Mouse (Mus musculus): Measurements from ENCODE around the gene Ercc5. TPM values are rescaled to one million over a fixed set of nuclear protein-coding genes. Genes with fewer than 3 reads are reported as not detected.

The Ercc5 gene
- polyA plus RNA-seq, 1 experiment from 2014 or later = 18.5 TPM

DNA sequence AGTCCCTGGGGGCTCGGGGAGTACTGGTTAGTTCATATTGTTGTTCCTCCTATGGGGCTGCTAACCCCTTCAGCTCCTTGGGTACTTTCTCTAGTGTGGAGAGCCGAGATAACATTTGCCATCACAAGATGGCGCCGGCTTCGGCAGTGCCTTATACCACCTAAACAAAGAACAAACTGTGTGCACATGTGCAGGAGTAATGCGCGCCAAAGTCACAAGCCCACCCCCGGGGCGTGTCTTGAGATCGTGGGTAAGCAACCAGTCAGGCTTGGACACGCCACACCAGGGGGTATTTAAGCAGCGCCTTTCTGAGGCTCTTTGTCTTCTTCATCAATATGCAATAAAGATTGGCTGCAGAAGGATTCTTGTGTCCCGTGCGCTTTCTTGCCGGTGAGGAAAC is 55.3 kb downstream of the Ercc5 start:
- no peak for ATAC-seq (replicated peaks; ENCODE audit: low FRiP score, low TSS enrichment, low read depth)
- Histone ChIP-seq H3K4me2 (ENCODE audit: low read length) (no peak overlapping the region), H3K9me3 (ENCODE audit: control insufficient read depth, low read length) (no peaks in the 10 kb centered on the region), H3K9ac (ENCODE audit: low read length) (no peak overlapping the region), H3K4me1 (replicated peaks; ENCODE audit: control insufficient read depth, insufficient read depth, low read length) (no peaks in the 10 kb centered on the region), H3K36me3 (ENCODE audit: control insufficient read depth, insufficient read depth, low read length) (no peaks in the 10 kb centered on the region), H3K4me3 (ENCODE audit: low read depth, low read length) (no peak overlapping the region), H3K27me3 (replicated peaks; ENCODE audit: control insufficient read depth, insufficient read depth, low read length) (0 out of 2 replicates have a peak, but pooled peaks cover 3% of the 10 kb centered on the region), H3K27ac (ENCODE audit: low read depth) (no peak overlapping the region)
- no peak for DNase-seq (ENCODE audit: low spot score)
- 93% methylated on average over 15 of the region's 15 CpGs for WGBS

DNA sequence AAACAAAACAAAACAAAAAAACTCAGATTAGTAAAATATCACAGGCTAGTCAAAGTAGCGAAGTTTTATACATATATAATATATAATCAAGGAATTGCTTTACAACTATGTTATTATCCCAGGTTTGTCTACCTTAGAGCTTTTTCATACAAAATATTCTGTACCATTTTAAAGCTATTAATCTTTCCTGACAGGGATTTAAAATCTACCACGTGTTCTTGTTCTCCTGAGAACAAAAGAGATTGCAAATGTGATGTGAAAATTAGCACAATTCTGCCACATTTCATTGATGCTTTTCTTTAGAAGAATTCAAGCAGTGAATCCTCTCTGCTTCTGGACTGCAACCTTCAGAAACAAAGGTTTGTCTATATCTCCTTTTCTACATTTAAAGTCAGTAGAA is 66.9 kb downstream of the Ercc5 start:
- H3K36me3 ChIP-seq (ENCODE audit: control insufficient read depth, insufficient read depth, low read length) = no peaks in the 10 kb centered on the region
- no peak overlapping the region for H3K27ac ChIP-seq (ENCODE audit: low read depth)
- no peaks in the 10 kb centered on the region for H3K9me3 ChIP-seq (ENCODE audit: control insufficient read depth, low read length)
- no peak overlapping the region for H3K9ac ChIP-seq (ENCODE audit: low read length)
- DNase-seq (ENCODE audit: low spot score) (no peak), ATAC-seq (replicated peaks; ENCODE audit: low FRiP score, low TSS enrichment, low read depth) (no peak)
- WGBS = 57% methylated on average over 2 of the region's 2 CpGs
- H3K4me3 ChIP-seq (ENCODE audit: low read depth, low read length) = no peak overlapping the region
- H3K4me1 ChIP-seq (replicated peaks; ENCODE audit: control insufficient read depth, insufficient read depth, low read length) = no peaks in the 10 kb centered on the region
- H3K4me2 ChIP-seq (ENCODE audit: low read length) = no peak overlapping the region
- H3K27me3 ChIP-seq (replicated peaks; ENCODE audit: control insufficient read depth, insufficient read depth, low read length) = no peaks in the 10 kb centered on the region

DNA sequence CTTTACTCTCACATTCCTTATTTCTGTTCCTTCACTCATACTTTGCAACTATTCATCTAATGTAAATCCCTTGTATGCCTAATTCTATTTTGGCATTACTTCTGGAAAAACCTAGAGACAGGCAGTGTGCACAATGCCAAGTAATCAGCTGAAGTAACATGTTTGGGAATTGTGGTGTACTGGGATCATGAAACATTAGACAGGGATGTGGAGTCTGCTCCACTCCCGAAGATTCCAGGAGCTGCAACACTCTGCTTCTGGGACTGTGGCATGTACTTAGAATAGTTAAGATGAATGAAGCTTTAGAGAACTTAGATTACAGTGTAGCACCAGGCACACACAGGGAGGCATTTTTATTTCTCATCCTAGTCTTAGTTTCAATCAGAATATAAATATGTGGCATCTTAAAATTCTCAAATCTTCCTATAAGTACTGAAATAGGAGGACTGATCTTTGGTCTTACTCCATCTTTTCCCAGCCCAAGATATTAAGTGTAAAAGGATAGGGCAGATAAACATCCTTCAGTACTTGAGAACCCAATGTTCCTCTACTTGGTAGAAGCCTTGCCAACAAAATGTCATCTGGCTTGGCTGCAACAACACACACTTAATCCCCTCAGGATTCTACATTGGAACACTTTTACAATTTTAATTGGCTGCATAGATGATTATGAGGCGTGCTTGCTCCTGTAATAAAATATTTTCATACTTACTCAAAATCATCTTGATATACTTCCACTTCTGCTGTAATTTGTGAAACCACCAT is 69.0 kb downstream of the Ercc5 start:
- Histone ChIP-seq H3K4me2 (ENCODE audit: low read length) (no peak overlapping the region), H3K9me3 (ENCODE audit: control insufficient read depth, low read length) (no peaks in the 10 kb centered on the region), H3K4me3 (ENCODE audit: low read depth, low read length) (no peak overlapping the region), H3K27ac (ENCODE audit: low read depth) (no peak overlapping the region), H3K4me1 (replicated peaks; ENCODE audit: control insufficient read depth, insufficient read depth, low read length) (no peaks in the 10 kb centered on the region), H3K9ac (ENCODE audit: low read length) (no peak overlapping the region), H3K27me3 (replicated peaks; ENCODE audit: control insufficient read depth, insufficient read depth, low read length) (no peaks in the 10 kb centered on the region), H3K36me3 (ENCODE audit: control insufficient read depth, insufficient read depth, low read length) (no peaks in the 10 kb centered on the region)
- 55% methylated on average over 2 of the region's 2 CpGs for WGBS
- no peak for DNase-seq (ENCODE audit: low spot score)
- ATAC-seq (replicated peaks; ENCODE audit: low FRiP score, low TSS enrichment, low read depth) = no peak

DNA sequence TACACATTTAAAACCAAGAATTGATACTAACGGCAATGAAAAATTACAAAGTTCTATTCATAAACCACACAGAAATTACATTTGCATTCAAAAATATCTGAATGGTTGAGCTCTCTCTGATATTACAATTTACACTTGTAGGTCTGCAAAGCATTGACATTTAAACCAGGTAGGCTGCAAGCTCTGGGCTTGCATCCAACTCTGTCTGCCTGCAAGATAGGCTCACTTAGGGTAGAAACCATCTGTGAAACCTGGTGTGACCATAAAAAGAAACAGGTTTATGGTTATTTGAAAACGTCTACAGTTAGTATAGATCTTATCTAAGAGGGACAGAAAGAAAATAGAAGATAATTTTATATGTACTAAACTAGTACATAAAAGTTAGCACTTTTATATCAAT is 69.6 kb downstream of the Ercc5 start:
- no peaks in the 10 kb centered on the region for H3K4me1 ChIP-seq (replicated peaks; ENCODE audit: control insufficient read depth, insufficient read depth, low read length)
- DNase-seq (ENCODE audit: low spot score) (no peak), ATAC-seq (replicated peaks; ENCODE audit: low FRiP score, low TSS enrichment, low read depth) (no peak)
- no peak overlapping the region for H3K4me3 ChIP-seq (ENCODE audit: low read depth, low read length)
- no peak overlapping the region for H3K27ac ChIP-seq (ENCODE audit: low read depth)
- no peaks in the 10 kb centered on the region for H3K36me3 ChIP-seq (ENCODE audit: control insufficient read depth, insufficient read depth, low read length)
- 60% methylated on average over 2 of the region's 2 CpGs for WGBS
- no peak overlapping the region for H3K4me2 ChIP-seq (ENCODE audit: low read length)
- H3K9ac ChIP-seq (ENCODE audit: low read length) = no peak overlapping the region
- no peaks in the 10 kb centered on the region for H3K9me3 ChIP-seq (ENCODE audit: control insufficient read depth, low read length)
- H3K27me3 ChIP-seq (replicated peaks; ENCODE audit: control insufficient read depth, insufficient read depth, low read length) = no peaks in the 10 kb centered on the region

DNA sequence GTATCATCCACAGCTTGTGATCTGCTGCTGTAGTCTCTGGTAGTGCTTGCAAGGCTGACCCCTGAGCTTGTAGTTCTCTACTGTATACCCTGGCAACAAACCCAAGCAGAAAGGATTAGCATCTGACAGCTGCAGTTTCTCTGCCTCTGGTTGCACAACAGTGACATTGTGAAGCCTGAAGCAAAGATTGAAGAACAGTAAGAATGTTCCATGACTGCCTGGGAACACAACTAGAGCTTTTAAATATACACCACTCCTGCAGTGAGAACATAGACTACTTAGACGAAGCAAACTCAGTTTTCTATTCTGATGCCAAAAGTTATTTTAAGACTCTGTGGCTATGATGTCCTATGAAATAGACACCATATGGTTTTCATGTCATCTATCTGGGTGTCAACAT is 71.3 kb downstream of the Ercc5 start, which contains the start of gene Mettl21e:
Gene Mettl21e, minus strand, starts transcription at position 86 of the 400 bp plus-strand sequence.
- Histone ChIP-seq H3K27me3 (replicated peaks; ENCODE audit: control insufficient read depth, insufficient read depth, low read length) (no peaks in the 10 kb centered on the region), H3K4me3 (ENCODE audit: low read depth, low read length) (no peak within 1 kb of the TSS), H3K4me2 (ENCODE audit: low read length) (no peak within 1 kb of the TSS), H3K4me1 (replicated peaks; ENCODE audit: control insufficient read depth, insufficient read depth, low read length) (no peaks in the 10 kb centered on the region), H3K36me3 (ENCODE audit: control insufficient read depth, insufficient read depth, low read length) (no peaks in the 10 kb centered on the region), H3K9me3 (ENCODE audit: control insufficient read depth, low read length) (no peaks in the 10 kb centered on the region), H3K9ac (ENCODE audit: low read length) (no peak within 1 kb of the TSS), H3K27ac (ENCODE audit: low read depth) (no peak within 1 kb of the TSS)
- ATAC-seq (replicated peaks; ENCODE audit: low FRiP score, low TSS enrichment, low read depth) = no peak
- DNase-seq (ENCODE audit: low spot score) = no peak
- WGBS = 58% methylated on average over 1 of the region's 1 CpGs

DNA sequence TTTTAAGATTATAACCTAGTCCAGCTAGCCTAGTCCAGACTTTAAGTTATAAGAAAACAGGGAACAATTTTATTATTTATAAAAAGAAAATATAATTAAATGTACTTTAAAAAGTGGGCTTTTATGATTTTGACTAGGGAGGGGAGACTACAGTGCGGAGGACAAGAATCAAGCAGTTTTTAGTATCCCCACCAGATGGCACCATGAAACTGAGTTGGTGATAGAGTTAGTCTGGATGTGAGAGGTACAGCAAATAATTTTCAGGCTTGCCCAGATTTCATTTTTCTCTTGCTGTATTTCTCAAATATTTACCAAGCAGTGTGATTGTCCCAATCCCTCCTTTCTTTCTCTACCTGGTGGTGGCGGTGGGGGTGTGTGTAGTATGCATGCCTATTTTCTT is 81.5 kb downstream of the Ercc5 start:
- H3K27ac ChIP-seq (ENCODE audit: low read depth) = no peak overlapping the region
- no peak overlapping the region for H3K4me3 ChIP-seq (ENCODE audit: low read depth, low read length)
- no peak overlapping the region for H3K4me2 ChIP-seq (ENCODE audit: low read length)
- DNase-seq (ENCODE audit: low spot score) (no peak), ATAC-seq (replicated peaks; ENCODE audit: low FRiP score, low TSS enrichment, low read depth) (0 out of 2 replicates have a peak, but pooled peaks have one; percentile 50)
- no peaks in the 10 kb centered on the region for H3K4me1 ChIP-seq (replicated peaks; ENCODE audit: control insufficient read depth, insufficient read depth, low read length)
- H3K27me3 ChIP-seq (replicated peaks; ENCODE audit: control insufficient read depth, insufficient read depth, low read length) = no peaks in the 10 kb centered on the region
- H3K9ac ChIP-seq (ENCODE audit: low read length) = no peak overlapping the region
- H3K9me3 ChIP-seq (ENCODE audit: control insufficient read depth, low read length) = no peaks in the 10 kb centered on the region
- WGBS = 48% methylated on average over 2 of the region's 2 CpGs
- no peaks in the 10 kb centered on the region for H3K36me3 ChIP-seq (ENCODE audit: control insufficient read depth, insufficient read depth, low read length)

Other genes starting within 250 kb of the Ercc5 start
- gene Tpp2, start 214.1 kb upstream of the Ercc5 start, polyA plus RNA-seq (2014; fragmentation: Nextera tagmentation; extraction: Ambion mirVana) = 59.6 and 64.2 TPM in 2 replicates
- gene Mettl21c, start 127.7 kb upstream of the Ercc5 start, polyA plus RNA-seq (2014; fragmentation: Nextera tagmentation; extraction: Ambion mirVana) = 0.79 and 0.80 TPM in 2 replicates
- gene Gm8251, start 85.8 kb upstream of the Ercc5 start, polyA plus RNA-seq (2014; fragmentation: Nextera tagmentation; extraction: Ambion mirVana) = 0.04 and 0.13 TPM in 2 replicates
- gene Tex30, start 45.3 kb upstream of the Ercc5 start, polyA plus RNA-seq (2014; fragmentation: Nextera tagmentation; extraction: Ambion mirVana) = 83.9 and 88.1 TPM in 2 replicates
- gene Kdelc1, start 28.9 kb upstream of the Ercc5 start, polyA plus RNA-seq (2014; fragmentation: Nextera tagmentation; extraction: Ambion mirVana) = 58.4 and 65.0 TPM in 2 replicates
- gene Bivm, start 28.8 kb upstream of the Ercc5 start, polyA plus RNA-seq (2014; fragmentation: Nextera tagmentation; extraction: Ambion mirVana) = 20.4 and 24.5 TPM in 2 replicates
- not detected in 2 replicates for gene Mettl21e, start 71.2 kb downstream of the Ercc5 start, polyA plus RNA-seq (2014; fragmentation: Nextera tagmentation; extraction: Ambion mirVana)

Measured in intestine, embryonic 14.5 days (tissue).